Mouse (Mus musculus) kidney, embryonic 16.5 days (tissue): ENCODE results near the gene Wdr72. TPM values are rescaled to one million over a fixed set of nuclear protein-coding genes. Genes with fewer than 3 reads are reported as not detected.

Experiments used
- ATAC-seq: fragments of 200-750 bp; cut with Nextera tagmentation; 2 replicates; pipeline ENCODE4 v1.8.0; 2017; ENCODE audit warnings: moderate TSS enrichment; ENCODE audit not compliant: low FRiP score, low TSS enrichment
- H3K27ac ChIP-seq: fragments of 300-500 bp; sonication (generic); 2 replicates; pipeline ENCODE4 v1.5.1; 2014; ENCODE audit warnings: low read length
- H3K27me3 ChIP-seq: fragments of 300-500 bp; sonication (generic); 2 replicates; pipeline ENCODE4 v1.6.1; 2014; ENCODE audit warnings: low read length, control low read depth, mixed read lengths; ENCODE audit not compliant: insufficient read depth
- H3K36me3 ChIP-seq: fragments of 300-500 bp; sonication (generic); 2 replicates; pipeline ENCODE4 v1.6.1; 2014; ENCODE audit warnings: low read length, control low read depth, mixed read lengths; ENCODE audit not compliant: insufficient read depth
- H3K4me1 ChIP-seq: fragments of 300-500 bp; sonication (generic); 2 replicates; pipeline ENCODE4 v1.6.1; 2014; ENCODE audit warnings: low read length, control low read depth, mixed read lengths; ENCODE audit not compliant: insufficient read depth
- H3K4me2 ChIP-seq: fragments of 300-500 bp; sonication (generic); replicated peaks from 2 replicates; pipeline ENCODE4 v1.6.1; 2014; ENCODE audit warnings: low read depth, low read length
- H3K4me3 ChIP-seq: fragments of 300-500 bp; sonication (generic); 2 replicates; pipeline ENCODE4 v1.5.1; 2014; ENCODE audit warnings: mild to moderate bottlenecking, low read length
- H3K9ac ChIP-seq: fragments of 300-500 bp; sonication (generic); replicated peaks from 2 replicates; pipeline ENCODE4 v1.6.1; 2014; ENCODE audit warnings: low read length
- H3K9me3 ChIP-seq: fragments of 300-500 bp; sonication (generic); 2 replicates; pipeline ENCODE4 v1.6.1; 2016; ENCODE audit warnings: low read length, control low read depth
- WGBS: fragments of 180-500 bp; shearing (Covaris S2); extraction: QIAGEN DNeasy Blood & Tissue Kit; methylation state at CpG from one replicate; pipeline ENCODE4 v1.1.7; 2014; 5-methylcytosine and 5-hydroxymethylcytosine counted together
- polyA plus RNA-seq: library from polyadenylated mRNA; unstranded; fragments of >200 nt; fragmentation: Nextera tagmentation; extraction: Ambion mirVana; gene quantifications from 2 replicates; pipeline ENCODE4 v1.2.1, GENCODE M21; 2015

The Wdr72 gene
- polyA plus RNA-seq, 1 experiment from 2014 or later, result 2.2 TPM

DNA sequence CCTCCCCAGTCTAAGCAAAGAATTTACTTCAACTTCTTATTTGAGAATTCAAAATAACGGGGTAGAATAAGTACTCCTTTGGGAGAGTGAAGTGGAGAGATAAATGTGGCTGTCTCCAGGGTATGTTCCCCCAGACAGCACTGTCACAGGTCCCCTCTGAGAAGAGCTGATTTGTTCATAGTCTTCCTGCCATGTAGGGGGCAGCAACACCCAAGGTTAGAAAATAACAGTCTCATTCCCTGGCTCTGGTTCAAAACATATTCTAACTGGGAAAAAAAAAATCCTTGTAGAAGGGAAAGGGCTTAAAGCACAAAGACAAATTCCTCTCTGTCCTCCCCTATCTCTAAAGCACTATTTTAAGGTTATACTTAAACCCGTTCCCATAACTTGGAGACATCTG lies 176.1 kb downstream of the Wdr72 start:
- ATAC-seq, result no peak
- Histone ChIP-seq H3K4me1 (no peaks in the 10 kb centered on the region), H3K36me3 (no peaks in the 10 kb centered on the region), H3K27me3 (no peaks in the 10 kb centered on the region), H3K4me3 (no peak overlapping the region), H3K9ac (no peak overlapping the region), H3K27ac (no peak overlapping the region), H3K9me3 (no peaks in the 10 kb centered on the region), H3K4me2 (no peak overlapping the region)
- WGBS, result 27% methylated on average over 2 of the region's 2 CpGs

DNA sequence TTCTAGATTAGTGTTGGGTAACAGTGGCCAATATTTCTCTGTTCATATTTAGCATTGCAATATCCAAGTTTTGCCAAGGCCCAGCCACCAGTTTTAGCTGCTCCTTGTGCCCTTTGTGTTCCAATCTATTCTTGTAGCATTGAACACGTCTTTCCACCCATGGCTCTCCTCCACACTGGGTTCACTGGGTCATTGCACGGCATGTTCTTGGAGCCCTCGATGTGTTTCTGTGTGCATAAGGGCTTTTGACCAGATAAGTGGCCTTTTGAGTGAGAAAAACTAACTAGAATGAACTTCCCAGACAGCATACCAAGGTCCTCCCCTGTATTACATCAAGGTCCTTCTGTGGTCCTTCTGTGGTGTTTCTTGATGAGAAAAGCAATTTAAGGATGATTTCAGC lies 184.3 kb downstream of the Wdr72 start:
- no peak overlapping the region for H3K4me3 ChIP-seq
- no peaks in the 10 kb centered on the region for H3K36me3 ChIP-seq
- no peak overlapping the region for H3K9ac ChIP-seq
- H3K4me1 ChIP-seq, result no peaks in the 10 kb centered on the region
- no peak for ATAC-seq
- H3K9me3 ChIP-seq, result no peaks in the 10 kb centered on the region
- WGBS, result 77% methylated on average over 3 of the region's 3 CpGs
- H3K27ac ChIP-seq, result no peak overlapping the region
- H3K27me3 ChIP-seq, result no peaks in the 10 kb centered on the region
- no peak overlapping the region for H3K4me2 ChIP-seq

DNA sequence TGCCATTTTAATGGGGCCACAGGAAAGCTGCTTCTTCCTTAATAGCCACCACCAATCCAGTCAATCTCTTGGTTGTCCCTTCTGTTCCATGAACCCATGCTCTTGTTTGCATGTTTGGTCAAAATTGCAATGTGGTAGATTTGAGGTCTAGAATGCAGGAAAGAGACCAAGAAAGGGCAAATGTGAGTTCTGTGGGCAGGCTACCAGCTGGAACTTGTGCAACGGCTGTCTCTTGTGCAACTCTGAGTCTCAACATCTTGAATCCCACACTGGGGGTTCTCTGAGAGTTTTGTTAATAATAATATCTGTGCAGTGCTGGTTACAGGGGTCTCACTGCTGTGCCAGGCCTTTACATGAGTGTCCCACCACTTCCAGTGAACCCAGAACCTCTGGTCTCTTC lies 208.6 kb downstream of the Wdr72 start:
- ATAC-seq, result no peak
- WGBS, result 82% methylated on average over 1 of the region's 1 CpGs
- Histone ChIP-seq H3K27ac (no peak overlapping the region), H3K9ac (no peak overlapping the region), H3K4me1 (no peaks in the 10 kb centered on the region), H3K9me3 (no peaks in the 10 kb centered on the region), H3K27me3 (no peaks in the 10 kb centered on the region), H3K36me3 (no peaks in the 10 kb centered on the region), H3K4me2 (no peak overlapping the region), H3K4me3 (no peak overlapping the region)

DNA sequence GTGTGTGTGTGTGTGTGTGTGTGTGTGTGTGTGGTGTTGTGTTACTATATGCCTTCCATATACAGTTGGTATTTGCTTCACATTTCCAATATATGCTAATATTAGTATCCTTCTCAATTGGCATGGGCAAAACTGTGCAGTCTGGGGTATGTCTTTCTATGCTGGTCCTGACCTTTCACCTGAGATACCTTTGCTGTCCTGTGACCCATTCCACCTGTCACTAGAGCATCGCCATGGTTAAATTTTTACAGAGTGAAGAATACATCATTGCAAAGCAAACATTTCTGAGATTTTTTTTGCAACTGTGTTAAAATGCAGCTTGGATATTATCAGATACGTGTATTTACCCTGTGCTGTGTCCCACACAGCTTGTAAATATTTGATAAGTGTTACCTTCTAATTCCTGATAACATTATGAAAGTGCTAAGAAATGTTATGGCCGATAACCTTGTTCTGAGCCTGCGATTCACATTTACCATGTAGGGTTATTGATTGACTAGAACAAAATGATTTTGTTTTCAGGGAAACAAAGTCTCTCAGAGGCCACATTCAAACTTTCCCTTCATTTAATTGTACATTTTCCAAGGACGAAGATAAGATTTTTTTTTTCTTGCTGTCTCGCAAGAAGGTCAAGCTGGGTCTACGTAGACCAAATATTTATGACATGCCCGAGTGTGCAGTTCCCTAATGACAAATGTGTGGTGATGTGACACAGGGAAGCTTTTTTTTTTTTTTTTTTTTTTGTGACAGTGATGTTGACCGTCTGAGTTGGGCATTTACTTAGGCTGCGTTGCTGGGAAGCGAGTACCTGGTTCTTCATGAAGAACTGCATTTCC lies 214.2 kb downstream of the Wdr72 start:
- 65% methylated on average over 11 of the region's 11 CpGs for WGBS
- Histone ChIP-seq H3K27ac (no peak overlapping the region), H3K9me3 (no peaks in the 10 kb centered on the region), H3K27me3 (no peaks in the 10 kb centered on the region), H3K4me1 (no peaks in the 10 kb centered on the region), H3K4me3 (no peak overlapping the region), H3K9ac (no peak overlapping the region), H3K36me3 (no peaks in the 10 kb centered on the region), H3K4me2 (no peak overlapping the region)
- ATAC-seq, result no peak

DNA sequence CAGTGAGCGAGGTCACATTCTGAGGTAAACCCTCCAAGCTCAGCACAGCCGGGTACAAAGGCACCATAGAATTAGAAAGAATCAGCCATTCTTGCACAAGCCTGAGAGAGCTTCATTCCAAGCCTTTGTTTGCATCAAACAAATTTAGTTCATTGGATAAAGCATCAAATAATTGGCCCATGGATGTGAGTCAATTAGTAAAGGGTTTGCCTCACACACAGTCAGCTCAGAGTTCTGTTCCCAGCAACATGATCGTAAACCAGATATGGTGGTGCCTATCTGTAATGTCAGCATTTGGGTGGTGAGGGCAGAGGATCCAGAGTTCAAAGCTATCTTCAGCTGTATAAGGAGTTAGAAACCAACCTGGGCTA lies 214.8 kb downstream of the Wdr72 start:
- Histone ChIP-seq H3K27ac (no peak overlapping the region), H3K36me3 (no peaks in the 10 kb centered on the region), H3K9ac (no peak overlapping the region), H3K27me3 (no peaks in the 10 kb centered on the region), H3K9me3 (no peaks in the 10 kb centered on the region), H3K4me3 (no peak overlapping the region), H3K4me1 (no peaks in the 10 kb centered on the region), H3K4me2 (no peak overlapping the region)
- no peak for ATAC-seq
- WGBS, result 81% methylated on average over 3 of the region's 3 CpGs

DNA sequence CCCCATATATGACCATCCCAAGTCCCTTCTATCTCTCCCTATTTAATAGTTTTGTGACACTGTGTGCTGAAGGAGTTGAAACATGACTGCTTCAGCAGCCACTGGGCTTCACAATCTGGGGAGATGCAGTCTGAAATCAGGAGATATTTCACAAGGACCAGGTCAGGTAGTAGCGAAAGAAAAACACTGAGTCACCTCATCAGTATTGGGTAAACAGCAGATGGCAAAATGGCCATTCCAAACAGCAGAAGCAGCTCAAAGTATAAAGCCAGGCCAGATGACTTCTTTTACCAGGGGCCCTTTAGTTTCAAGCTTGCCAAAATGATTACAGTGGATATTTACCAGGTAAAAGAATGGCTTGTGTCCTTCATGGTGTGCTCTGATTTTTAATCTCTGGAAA lies 215.8 kb downstream of the Wdr72 start:
- Histone ChIP-seq H3K27ac (no peak overlapping the region), H3K27me3 (no peaks in the 10 kb centered on the region), H3K4me2 (no peak overlapping the region), H3K4me3 (no peak overlapping the region), H3K36me3 (no peaks in the 10 kb centered on the region), H3K4me1 (peaks cover 3% of the 10 kb centered on the region; the same call in 1 of the 2 replicates), H3K9ac (no peak overlapping the region), H3K9me3 (no peaks in the 10 kb centered on the region)
- WGBS, result 70% methylated on average over 1 of the region's 1 CpGs
- ATAC-seq, result no peak

DNA sequence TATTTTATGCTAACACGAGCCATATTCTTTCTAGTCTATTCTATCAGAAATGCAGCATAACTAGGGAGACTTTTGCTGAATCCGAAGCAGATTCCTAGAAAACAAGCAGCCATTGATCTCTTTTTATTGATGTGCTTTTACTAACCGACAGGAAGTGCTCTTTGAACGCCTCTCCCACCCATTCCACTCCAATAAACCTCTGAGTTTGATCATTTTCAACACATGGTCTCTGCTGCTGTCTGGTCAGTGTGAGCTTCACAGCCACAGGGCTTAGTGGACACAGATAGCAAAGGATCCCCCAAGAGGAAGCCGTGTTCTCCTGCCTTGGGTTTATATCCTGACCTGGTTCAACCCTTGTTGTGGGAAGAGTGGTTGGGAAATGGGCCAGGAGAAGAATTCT lies 218.7 kb downstream of the Wdr72 start:
- 55% methylated on average over 5 of the region's 5 CpGs for WGBS
- Histone ChIP-seq H3K9ac (no peak overlapping the region), H3K36me3 (no peaks in the 10 kb centered on the region), H3K4me2 (no peak overlapping the region), H3K27me3 (no peaks in the 10 kb centered on the region), H3K4me3 (no peak overlapping the region), H3K27ac (no peak overlapping the region), H3K4me1 (peaks cover 7% of the 10 kb centered on the region; the same call in 1 of the 2 replicates), H3K9me3 (no peaks in the 10 kb centered on the region)
- ATAC-seq, result no peak

DNA sequence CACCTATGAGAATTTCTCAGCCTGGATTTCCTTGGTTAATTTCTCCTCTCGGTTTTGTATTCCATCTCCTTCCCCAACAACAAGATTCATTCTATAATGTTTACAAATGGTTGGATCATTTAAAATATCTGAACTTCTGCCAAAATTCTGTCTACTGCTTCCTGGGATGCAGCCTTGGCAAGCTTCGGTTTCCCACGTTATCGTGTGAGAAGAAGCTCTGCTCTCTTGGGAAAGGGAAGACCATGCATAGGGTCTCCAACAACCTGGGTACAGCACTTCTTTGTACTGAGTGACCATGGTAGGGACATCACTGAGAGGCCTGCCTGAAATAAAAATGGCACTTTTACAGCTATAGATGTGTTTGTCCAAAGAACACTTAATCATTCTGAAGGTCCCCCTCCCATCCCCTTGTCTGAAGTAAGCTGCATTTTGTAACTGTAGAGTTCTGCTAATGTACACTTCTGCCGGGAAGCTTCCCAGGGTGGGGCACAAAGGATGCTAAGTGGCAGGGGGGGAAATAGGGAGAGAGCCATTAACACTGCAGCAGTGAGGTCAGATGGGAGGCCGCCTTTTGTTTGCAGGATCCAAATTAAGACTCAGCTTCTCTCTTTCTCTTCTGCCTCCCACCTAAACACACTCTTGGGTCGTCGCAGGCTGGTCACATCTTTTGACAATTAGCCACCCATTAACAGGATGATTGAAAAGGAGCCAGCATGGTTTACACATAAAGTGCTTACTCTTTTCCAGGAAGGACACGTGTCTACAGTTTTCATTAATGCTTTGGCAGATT lies 220.7 kb downstream of the Wdr72 start:
- Histone ChIP-seq H3K9me3 (no peaks in the 10 kb centered on the region), H3K4me3 (no peak overlapping the region), H3K4me2 (no peak overlapping the region), H3K27me3 (no peaks in the 10 kb centered on the region), H3K4me1 (peaks cover 7% of the 10 kb centered on the region; the same call in 1 of the 2 replicates), H3K9ac (no peak overlapping the region), H3K36me3 (no peaks in the 10 kb centered on the region), H3K27ac (no peak overlapping the region)
- ATAC-seq, result no peak
- 26% methylated on average over 9 of the region's 9 CpGs for WGBS

DNA sequence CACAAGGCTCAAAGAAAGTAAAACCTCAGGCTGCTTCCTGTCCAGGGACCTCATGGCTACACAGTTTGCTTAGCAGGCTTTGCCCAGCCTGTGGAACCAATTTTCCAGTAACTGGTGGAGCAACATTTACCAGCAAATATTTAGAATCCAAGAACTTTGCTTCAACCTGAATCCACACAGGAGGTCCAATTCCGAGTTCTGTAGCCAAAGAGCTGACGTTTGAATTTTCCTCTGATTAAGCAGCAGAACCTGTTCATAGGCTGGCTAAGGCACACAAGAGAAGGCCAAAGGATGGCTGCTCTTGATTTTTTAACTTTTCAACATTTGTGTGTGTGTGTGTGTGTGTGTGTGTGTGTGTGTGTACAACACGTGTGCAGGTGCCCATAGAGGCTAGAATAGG lies 222.2 kb downstream of the Wdr72 start:
- 81% methylated on average over 3 of the region's 3 CpGs for WGBS
- Histone ChIP-seq H3K4me2 (no peak overlapping the region), H3K4me3 (no peak overlapping the region), H3K36me3 (no peaks in the 10 kb centered on the region), H3K4me1 (peaks cover 7% of the 10 kb centered on the region; the same call in 1 of the 2 replicates), H3K9ac (no peak overlapping the region), H3K27me3 (no peaks in the 10 kb centered on the region), H3K27ac (no peak overlapping the region), H3K9me3 (no peaks in the 10 kb centered on the region)
- ATAC-seq, result no peak
